Comparison of ENCODE assay signal across 8 mouse cellular contexts in genomic region chr11:75459141-75459711, GRCm38 (mm10). TPM values are rescaled to one million over a fixed set of nuclear protein-coding genes. Genes with fewer than 3 reads are reported as not detected.
A peak's percentile ranks its signal among the peaks of the same experiment; 100 is the strongest.
DNase-seq lines count a peak whose midpoint lies in the region; TF ChIP-seq lines count a peak whose summit lies in the region.

No protein-coding gene starts in this region.

- peak overlapping the region; percentile 66; the same call in 1 of the 2 replicates for H3K27ac ChIP-seq in olfactory bulb, adult 2 months (ENCODE audit: insufficient read depth, low read depth, low read length)

- no peaks in the 10 kb centered on the region for H3K9me3 ChIP-seq in E14TG2a.4 (ENCODE audit: low read length)

- WGBS in olfactory bulb, adult 2 months: 39% methylated on average over 5 of the region's 5 CpGs

- no peak for TF ChIP-seq POLR2A in olfactory bulb, adult 2 months (IDR thresholded peaks at IDR 0.05; ENCODE audit: insufficient read depth, low read depth, low read length)

- peak; percentile 52 to 87 for DNase-seq in adrenal gland, adult (ENCODE audit: inconsistent age in 2 of 2, low spot score in 1 of 2)
- no peak for DNase-seq in adrenal gland, postnatal 4 days (ENCODE audit: low spot score in 2 of 2)
- peak; percentile 49 to 57 for DNase-seq in gastrocnemius, adult 8-10 months (ENCODE audit: low spot score in 2 of 2)
- DNase-seq in kidney, adult 9 months: peak; percentile 75
- DNase-seq in embryo, embryonic 11 days: no peak
- DNase-seq in T-cell, adult 2 months (ENCODE audit: low spot score): no peak

- peaks cover 71% of the 10 kb centered on the region for H3K4me1 ChIP-seq in E14TG2a.4 (replicated peaks; ENCODE audit: low read depth, low read length)
- H3K4me1 ChIP-seq in olfactory bulb, adult 2 months (ENCODE audit: control insufficient read depth, insufficient read depth, low read length): peaks cover 33% of the 10 kb centered on the region

- no peak for TF ChIP-seq CTCF in E14TG2a.4 (conservative IDR thresholded peaks at IDR 0.05; ENCODE audit: low read length)
- no peak for TF ChIP-seq CTCF in olfactory bulb, adult 2 months (IDR thresholded peaks at IDR 0.05; ENCODE audit: insufficient read depth, low read depth, low read length)

- H3K36me3 ChIP-seq in E14TG2a.4 (ENCODE audit: insufficient read depth, low read length): peaks cover 8% of the 10 kb centered on the region

- peak overlapping the region; percentile 77; the same call in 1 of the 2 replicates for H3K4me3 ChIP-seq in E14TG2a.4 (replicated peaks; ENCODE audit: low read length)
- no peak overlapping the region for H3K4me3 ChIP-seq in olfactory bulb, adult 2 months (ENCODE audit: insufficient read depth, low read depth, low read length)

- H3K27me3 ChIP-seq in E14TG2a.4 (ENCODE audit: insufficient read depth, low read length): peaks cover 3% of the 10 kb centered on the region

RNA-seq across cellular contexts. Expression of gene Tlcd2, which starts 2.3 kb away (rescaled TPM):
- total RNA-seq in adrenal gland, postnatal 4 days (2021): 10 to 100 TPM; 12.9 to 17.8 TPM
- total RNA-seq in gastrocnemius, adult 8-10 months (2022): 1 to 10 TPM; 1.9 to 2.9 (median 2.4) TPM
- not detected in 2 replicates for polyA plus RNA-seq in olfactory bulb, adult 2 months (2012; ENCODE audit: insufficient read depth, insufficient read length, low replicate concordance, missing spikeins)

RNA-seq across cellular contexts. Expression of gene Wdr81, which starts 4.7 kb away (rescaled TPM):
- 10 to 100 TPM; 18.1 to 18.4 TPM for total RNA-seq in adrenal gland, postnatal 4 days (2021)
- 1 to 10 TPM; 5.2 to 7.0 (median 6.2) TPM for total RNA-seq in gastrocnemius, adult 8-10 months (2022)
- not detected in 2 replicates for polyA plus RNA-seq in olfactory bulb, adult 2 months (2012; ENCODE audit: insufficient read depth, insufficient read length, low replicate concordance, missing spikeins)

RNA-seq across cellular contexts. Expression of gene Serpinf2, which starts 19.8 kb away (rescaled TPM):
- 100 to 1,000 TPM in 1 of 2 experiments, 10 to 100 TPM in 1; 12.4 to 127 TPM for total RNA-seq in adrenal gland, postnatal 4 days (2021)
- under 1 TPM in 1 of 4 experiments, not detected in 3; 0.38 TPM for total RNA-seq in gastrocnemius, adult 8-10 months (2022)
- not detected in 2 replicates for polyA plus RNA-seq in olfactory bulb, adult 2 months (2012; ENCODE audit: insufficient read depth, insufficient read length, low replicate concordance, missing spikeins)

RNA-seq across cellular contexts. Expression of gene Prpf8, which starts 27.4 kb away (rescaled TPM):
- 100 to 1,000 TPM; 142 to 156 TPM for total RNA-seq in adrenal gland, postnatal 4 days (2021)
- 10 to 100 TPM; 73.7 to 90.1 (median 78.3) TPM for total RNA-seq in gastrocnemius, adult 8-10 months (2022)
- 102 and 148 TPM in 2 replicates for polyA plus RNA-seq in olfactory bulb, adult 2 months (2012; ENCODE audit: insufficient read depth, insufficient read length, low replicate concordance, missing spikeins)

RNA-seq across cellular contexts. Expression of gene Serpinf1, which starts 36.7 kb away (rescaled TPM):
- 100 to 1,000 TPM in 1 of 2 experiments, 10 to 100 TPM in 1; 45.8 to 111 TPM for total RNA-seq in adrenal gland, postnatal 4 days (2021)
- 10 to 100 TPM; 21.1 to 74.1 (median 37.8) TPM for total RNA-seq in gastrocnemius, adult 8-10 months (2022)
- polyA plus RNA-seq in olfactory bulb, adult 2 months (2012; ENCODE audit: insufficient read depth, insufficient read length, low replicate concordance, missing spikeins): not detected in 2 replicates

Comparison
In these comparisons a context has a peak if more than half of its experiments do, and no peak if none do; other contexts are left out.
1. DNase-seq: peak in adrenal gland, adult (2 of 2), gastrocnemius, adult 8-10 months (2 of 2) and kidney, adult 9 months (single experiment); none in adrenal gland, postnatal 4 days (0 of 2), embryo, embryonic 11 days (single experiment) and T-cell, adult 2 months (single experiment).
2. RNA of gene Serpinf2, which starts 19.8 kb away (total RNA-seq): 12.4 to 127 TPM in adrenal gland, postnatal 4 days; 0.38 TPM in gastrocnemius, adult 8-10 months; every median in the first group is over 4 times any median in the second.